Mouse (Mus musculus) naive thymus-derived CD4-positive, alpha-beta T cell, adult 2 months (primary cell): ENCODE measurements around the gene Spc24.
"Not testable (repeated sequence)": the region's sequence is repeated elsewhere in the genome, so short reads cannot be mapped to it uniquely, and the experiment has no call there.

ENCODE experiments used
- DNase-seq: peaks from one replicate; pipeline ENCODE4 v3.0.0-alpha.2; 2011; ENCODE audit warnings: low read depth

Spc24 gene

DNA sequence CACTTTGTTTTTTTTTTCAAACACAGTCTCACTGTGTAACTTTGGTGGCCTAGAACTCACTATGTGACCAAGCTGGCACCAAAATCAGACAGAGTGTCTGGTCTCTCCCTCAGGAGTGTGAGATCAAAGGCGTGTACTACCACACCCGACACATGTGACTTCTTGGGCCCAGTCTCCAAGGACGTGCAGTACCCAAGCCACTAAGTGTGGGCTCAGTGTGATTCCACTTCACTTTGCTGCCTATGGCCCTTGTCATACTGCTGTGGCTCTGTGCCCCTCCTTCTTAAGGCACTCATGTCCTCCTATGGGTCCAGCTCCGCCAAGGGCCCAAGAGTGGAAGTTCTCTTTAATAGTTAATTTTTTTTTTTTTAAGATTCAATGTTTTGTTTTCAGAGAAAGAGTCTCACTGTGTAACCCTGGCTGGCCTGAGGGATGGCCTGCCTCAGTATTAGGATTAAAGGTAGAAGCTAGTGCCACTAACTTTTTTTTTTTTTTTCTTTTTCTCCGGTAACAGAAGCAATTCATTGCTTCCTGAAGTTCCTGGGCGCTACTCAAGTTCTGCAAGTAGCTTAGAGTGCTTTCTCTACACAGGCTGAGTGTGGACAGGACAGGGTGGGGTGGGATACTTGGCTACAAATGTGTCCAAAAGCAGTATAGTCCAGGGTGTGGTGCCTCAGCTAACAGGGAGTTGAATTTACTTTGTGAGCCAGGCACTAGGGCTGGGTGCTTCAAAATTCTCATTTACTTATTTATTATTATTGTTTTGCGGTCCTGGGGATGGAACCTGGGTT, 24.6 kb upstream of the Spc24 start:
- no peak for DNase-seq

DNA sequence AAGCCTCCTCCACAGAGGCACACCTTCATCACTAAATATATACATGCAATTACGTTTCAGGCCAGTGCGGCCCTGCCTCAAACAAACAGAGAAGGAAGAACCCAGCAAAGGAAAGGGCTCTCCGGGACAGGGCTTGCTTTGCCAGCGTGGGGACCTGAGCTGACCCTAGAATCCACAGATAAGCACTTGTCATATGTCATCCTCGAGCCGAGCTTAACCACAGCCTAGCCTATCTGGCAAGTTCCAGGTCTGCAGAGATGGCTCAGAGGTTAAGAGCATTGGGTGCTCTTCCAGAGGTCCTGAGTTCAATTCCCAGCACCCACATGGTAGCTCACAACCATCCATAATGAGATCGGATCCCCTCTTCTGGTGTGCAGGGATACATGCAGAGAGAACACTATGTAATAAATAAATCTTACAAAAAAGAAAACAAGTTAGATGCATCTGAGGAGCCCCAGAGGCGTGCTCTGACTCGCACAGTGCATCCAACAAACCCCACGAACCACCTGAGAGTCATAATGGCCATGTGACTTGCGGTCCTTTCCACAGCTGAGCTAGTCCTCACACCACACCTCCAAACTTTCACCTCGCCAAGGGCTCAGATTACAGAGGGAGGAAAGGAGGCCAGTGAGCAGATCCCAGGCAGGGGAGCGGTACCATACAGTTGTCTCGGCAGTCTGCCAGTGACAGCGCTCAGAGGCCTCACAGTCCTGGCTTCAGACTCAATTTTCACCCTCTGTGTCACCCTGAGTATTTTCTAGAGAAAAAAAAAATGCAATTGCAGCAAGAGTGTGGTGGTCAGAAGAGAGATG, 21.8 kb upstream of the Spc24 start:
- no peak for DNase-seq

DNA sequence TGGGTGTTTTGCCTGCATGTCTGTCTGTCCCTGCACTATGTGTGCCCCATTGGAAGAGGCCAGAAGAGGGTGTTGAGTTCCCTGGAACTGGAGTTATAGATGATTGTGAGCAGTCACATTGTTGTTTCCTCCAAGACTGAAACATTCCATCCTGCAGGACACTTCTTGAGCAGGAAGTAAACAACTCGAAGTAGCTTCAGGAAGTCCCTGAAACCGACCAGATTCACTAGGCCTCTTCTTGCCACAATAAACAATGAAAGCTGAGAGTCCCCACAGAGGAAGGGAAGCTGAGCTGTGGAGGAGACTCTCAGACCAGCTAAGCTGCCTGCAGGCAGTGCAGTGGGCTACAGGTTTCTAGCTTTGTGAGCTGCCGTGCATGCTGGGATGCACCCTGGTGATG, 17.6 kb upstream of the Spc24 start:
- DNase-seq = no peak

DNA sequence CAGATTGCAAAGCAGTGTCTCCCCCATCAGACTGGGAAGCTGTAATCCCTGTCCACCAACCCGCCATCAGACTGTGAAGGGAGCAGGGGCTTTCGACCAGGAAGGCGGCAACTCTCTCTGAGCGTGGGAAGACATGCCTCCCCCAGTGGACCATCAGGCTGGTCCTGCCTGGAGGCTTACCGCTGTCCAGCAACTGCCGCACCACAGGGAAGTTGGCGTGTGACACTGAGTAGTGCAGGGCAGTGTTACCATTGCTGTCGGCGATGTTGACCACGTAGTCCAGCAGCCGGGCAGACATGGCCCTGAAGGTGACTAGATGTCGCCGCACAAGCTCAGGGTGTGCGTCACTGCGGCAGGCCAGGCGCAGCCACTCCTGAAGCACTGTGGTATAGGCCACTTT, 14.2 kb upstream of the Spc24 start:
- no peak for DNase-seq

DNA sequence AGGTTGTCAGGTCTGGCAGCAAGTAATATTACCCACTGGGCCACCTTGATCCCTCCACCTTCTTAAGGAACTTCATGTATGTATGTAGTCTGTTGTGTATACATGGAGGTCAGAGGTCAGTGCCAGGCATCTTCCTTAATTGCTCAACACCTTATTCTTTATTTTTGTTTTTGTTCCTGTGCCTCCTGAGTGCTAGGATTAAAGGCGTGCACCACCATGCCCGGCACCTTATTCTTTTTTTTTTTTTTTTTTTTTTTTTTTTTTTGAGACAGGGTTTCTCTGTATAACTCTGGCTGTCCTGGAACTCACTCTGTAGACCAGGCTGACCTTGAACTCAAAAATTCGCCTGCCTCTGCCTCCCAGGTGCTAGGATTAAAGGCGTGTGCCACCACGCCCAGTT, 13.3 kb upstream of the Spc24 start:
- DNase-seq = not testable (repeated sequence)

DNA sequence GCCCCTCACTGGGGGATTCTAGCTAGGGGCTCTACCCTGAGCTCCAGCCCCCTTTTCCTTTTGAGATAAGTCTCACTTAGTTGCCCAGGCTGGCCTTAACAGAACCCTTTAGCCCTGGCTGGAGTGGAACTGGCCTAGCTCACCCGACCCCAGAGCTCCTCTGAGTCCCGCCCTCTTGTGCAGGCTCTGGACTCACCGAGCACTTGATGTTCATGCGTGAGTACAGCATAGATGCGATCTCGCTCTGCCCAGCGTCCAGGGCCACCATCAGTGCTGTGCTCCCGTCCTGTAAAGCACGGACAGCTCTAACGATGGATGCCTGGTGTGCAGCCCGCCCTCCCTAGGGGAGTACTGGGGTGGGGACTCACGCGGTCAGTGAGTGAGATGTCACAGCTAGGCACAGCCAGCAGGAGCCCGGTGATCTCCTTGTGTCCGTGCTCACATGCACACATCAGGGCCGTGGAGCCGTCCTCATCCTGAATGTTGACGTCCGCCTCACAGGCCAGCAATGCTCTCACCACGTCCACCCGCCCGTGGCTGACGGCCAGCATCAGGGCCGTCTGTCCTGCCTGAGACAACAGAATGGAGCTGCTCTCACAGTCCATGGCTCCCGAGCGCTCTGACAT, 9.6 kb upstream of the Spc24 start:
- no peak for DNase-seq

DNA sequence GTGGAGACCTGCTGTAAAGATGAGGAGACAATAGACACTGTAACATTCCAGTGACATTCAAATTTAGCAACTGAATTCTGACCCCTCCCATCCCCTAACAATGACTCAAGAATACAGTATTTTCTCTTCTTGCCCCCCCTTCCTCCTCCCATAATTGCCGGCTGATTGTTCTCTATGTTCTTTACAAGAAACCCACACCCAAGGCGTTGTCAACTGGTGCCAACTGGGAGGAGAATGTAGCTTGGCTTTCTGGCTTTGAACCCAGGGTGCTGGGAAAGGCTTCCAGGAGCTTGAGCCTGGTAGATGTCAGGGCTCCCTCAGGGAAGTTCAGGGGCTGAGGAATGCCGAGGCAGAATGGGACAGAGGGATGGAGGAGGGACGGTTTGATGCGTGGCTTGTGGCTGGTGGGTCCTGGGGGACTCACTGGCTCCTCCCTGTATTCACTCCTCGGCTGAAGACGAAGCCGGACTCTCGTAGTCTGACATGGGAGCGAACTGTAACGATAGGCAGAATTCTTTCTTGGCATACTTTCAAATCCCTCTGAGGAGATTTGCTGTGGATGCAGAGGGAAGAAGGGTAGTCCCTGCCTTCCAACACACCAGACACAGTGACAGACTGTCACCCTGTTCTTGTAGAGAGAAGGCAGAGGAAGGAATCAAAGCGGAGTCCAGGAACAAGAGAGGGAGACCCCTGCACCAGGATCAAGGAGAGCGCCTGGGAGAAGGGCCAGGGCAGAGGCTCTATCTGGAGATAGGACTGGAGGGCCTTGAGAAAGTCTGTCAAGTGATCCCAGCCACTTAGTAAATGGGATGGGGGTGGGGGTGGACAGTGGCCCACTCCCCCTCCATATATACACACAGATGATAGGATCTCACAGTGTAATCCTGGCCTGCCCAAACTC, 8.7 kb upstream of the Spc24 start:
- no peak for DNase-seq

DNA sequence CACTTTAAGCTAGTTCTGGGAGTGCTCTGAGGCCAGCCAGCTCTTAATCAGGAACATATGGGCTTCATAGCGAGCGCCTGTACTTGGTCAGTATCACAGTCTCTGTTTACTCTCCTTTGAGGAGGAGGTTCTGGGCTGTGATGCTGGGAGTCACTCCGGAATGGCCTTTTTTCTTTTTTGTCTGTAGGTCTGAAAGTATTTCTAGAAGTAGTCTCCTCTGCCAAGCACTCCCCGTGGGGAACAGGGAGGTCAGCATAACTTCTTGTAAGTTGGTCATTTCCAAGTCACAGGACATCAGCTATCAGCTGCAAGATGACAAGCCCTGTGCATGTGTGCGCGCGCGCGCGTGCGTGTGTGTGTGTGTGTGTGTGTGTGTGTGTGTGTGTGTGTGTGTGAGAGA, 7.8 kb upstream of the Spc24 start:
- no peak for DNase-seq

DNA sequence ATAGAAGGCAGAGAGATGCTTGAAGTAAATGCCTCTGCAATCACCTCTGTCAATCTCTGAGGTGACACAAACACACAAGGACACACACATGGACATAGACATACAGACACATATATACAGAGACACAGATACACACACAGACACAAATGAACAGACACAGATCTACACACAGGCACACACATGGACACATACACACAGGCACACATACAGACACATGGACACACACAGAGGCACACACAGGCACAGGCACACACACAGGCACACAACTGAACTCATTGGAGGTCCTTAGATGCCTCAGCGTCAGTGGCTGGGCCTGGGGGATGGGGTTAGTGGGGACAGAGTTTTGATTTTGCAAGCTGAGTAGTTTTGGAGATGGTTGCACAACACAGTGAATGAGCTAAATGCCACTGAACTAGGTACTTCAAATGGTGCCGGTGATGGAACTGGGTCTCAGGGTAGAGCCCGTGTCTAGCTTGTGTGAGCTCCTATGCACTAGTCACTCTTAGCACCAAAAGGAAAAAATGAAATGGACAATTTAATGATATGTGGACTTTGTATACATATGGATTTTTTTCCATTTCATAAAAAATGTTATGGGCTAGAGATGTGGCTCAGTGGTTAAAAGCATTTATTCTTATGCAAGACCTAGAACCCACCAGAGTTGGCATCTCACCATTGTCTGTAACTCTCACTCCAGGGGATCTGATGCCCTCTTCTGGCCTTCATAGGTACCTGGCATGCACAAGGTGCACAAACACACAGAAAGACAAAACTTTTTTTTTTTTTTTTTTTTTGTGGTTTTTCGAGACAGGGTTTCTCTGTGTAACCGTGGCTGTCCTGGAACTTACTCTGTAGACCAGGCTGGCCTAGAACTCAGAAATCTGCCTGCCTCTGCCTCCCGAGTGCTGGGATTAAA, 4.2 kb upstream of the Spc24 start:
- no peak for DNase-seq

DNA sequence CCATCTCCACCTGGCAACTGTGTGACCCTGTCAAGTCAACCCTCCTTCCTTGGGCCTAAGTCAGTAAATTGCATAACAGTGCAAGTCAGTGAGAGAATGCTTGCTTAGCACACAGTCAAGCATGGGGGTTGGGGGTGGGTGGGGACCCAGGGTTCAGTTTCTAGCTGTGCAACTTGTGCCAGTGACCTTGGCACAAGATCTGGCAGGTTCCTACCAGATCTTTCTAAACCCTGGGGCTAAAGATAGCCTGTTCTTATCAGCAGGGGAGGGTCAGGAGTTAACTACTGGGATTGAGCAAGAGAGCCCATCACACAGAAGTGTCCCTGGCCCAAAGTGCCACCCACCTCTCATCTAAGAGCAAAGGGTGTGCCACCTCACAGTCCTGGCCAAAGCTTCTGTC, 2.0 kb upstream of the Spc24 start:
- no peak for DNase-seq

DNA sequence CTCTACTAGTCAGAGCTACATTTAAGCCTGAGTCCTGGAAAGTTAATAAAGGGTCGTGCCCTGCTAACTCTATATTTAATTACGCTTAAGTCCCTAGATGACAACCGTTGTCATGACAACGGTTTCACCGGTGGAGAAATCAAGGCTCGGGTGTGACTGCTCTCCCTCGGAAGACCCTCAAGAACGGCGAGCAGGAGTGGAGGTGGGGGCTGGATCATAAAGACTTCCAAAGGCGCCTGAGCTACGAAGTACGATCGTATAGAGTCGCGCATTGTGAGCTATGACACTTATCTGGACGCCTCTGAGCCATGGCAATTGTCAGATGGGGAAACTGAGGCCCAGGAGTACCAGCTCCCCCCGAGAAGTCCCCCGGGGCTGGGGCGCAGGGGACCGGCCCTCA, 385 bp downstream of the Spc24 start:
- no peak for DNase-seq

DNA sequence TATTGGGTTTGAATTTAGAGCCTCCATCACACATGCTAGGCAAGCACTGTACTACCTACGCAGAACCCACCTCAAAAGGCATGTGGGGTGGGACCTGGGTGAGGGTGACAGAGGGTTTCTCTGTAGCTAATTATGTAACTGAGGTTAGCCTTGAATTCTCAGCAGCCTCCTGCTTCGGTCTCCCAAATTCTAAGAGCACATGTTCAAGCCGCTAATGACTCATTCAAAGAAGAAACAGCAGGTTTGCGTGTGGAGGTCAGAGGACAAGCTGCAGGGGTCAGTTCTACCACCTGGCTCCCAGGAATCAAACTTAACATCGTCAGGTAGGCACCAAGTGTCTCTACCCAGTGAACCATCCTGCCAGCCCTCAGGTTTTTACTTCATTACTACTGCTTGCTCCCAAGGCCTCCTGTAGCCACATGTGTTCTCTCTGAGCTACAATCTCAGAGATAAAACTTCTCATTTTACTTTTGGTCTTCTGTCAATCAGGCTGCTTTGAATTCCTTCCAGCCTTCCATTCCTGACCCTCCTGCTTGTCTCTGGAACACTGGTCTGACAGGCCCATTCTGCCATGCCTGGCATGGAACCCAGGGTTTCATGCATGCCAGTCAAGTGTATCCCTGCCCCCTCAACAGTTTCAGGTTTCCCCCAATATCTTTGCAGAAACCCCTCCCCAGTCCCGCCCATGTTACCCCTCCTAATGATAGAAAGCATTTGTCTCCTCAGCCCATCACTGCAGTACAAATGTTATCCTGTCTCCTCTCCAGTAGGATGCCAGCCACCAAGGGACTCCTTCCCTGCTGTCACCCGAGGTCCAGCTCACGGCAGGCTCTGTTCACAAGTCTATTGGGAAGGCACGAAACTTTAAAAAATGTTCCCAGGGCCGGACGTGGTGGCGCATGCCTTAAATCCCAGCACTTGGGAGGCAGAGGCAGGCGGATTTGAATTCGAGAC, 1.2 kb downstream of the Spc24 start:
- peak; percentile 16 for DNase-seq

DNA sequence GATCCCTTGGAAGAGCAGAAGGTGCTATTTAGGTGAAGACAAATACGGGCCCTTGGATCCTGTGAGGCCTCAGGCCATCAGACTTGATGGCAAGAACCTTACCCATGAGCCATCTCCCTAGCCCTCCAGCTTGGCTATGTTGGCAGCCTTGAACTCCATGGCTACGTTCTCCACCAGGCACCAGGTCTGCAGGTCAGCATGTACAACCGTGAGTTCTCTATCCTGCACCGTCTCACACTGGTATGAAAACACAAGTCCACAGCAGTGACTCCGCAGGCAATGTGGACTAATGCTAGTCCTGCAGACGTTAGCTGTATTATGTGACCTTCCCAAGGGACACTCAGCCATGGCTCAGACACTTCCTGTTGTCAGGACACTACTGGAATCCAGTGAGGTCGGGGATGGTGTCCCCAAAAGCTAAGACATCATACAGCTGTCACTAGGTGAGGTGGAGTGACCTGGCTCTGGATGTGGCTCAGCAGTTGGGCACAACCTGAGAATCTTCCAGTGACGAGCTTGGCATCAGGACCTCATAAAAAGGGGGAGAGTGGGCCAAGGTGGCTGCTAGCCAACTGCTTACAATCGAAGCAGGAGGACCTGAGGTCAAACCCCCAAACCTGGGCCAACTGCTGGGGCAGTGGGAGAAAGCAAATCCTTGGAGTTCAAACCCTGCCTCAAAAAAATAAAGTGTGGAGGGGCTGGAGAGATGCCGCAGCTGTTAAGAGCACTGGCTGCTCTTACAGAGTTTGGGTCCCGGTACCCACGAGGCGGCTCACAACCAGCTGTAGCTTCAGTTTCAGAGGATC, 5.4 kb downstream of the Spc24 start:
- DNase-seq = no peak

DNA sequence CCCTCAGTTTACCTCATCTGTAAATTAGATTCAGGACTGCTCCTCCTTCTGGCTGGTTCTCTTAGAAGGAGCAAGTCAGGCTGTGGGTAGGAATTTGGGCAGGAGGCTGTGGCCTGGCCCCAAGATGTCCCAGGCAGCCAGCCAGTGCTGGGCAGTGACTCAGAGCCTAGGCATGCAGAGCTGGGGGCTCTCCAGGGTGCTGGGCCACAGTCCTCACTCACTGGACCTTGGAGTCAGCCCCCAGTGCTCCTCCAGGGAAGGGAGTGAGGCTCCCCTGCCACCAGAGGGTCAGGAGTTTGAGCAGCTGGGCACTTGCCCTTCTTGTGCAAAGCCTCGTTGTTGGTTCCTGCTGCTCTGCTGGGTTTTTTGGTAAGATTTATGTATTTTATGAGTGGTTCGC, 6.1 kb downstream of the Spc24 start:
- DNase-seq = no peak

DNA sequence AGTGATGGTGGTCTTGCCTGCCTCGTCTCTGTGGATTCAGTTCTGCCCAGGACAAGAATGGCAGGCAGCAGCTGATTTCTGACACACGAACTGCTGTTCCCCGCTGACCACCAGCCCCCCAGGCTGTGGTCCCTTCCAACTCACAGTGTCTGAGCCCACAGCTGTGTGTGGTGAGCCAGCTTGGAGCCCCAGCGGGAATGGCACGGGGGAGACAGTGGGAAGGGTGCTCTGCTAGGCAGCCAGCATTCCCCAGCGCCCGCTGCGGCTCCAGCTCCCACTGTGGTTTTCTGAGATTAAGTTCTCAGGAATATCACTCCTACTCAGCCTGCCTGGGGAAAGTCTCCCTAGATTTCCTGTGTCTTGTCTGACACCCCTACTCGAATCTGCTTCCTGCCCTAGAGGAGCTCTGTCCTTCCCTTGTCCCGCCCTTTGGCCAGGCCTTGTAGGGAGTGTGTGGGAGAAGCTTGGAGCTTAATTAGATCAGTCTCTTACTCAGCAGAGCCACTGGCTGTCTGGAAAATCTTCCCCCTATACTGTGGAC, 7.8 kb downstream of the Spc24 start:
- DNase-seq = no peak

DNA sequence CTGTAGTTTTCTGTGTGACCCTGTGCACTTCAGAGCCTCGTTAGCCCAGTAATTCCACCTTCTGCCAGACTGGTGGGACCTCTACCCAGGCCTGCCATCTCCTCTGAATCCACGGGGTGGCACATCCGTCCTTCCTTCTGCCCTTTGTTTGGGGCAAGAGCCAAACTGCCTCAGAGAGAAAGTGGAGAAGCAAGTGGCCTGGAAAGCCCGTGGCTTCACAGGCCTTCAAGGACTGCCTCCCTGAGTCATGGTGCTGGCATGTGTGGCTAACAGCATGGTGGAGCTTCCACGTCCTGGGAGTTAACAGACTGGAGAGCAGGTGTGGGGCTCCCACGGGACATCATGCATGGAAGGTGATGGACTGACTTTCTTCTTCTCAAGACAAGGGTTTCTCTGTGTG, 8.8 kb downstream of the Spc24 start:
- no peak for DNase-seq

DNA sequence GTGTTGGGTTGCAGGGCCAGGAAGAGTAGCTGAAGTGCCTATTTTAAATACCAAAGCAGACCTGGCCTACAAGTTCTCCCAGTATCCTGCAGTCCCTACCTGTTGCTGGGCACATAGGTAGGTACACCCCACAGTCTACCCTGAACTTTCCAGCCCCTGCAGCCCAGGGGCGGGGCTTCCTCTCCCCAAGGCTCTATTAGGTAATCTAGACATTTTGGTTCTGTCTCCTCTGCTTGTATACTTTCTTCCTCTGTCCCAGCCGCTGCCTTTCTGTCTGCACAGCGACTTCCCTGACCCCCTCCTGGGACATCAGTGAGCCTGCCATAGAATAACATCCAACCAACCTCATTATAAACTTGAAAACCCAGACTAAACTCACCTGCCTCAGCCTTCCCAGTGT, 9.7 kb downstream of the Spc24 start:
- no peak for DNase-seq

DNA sequence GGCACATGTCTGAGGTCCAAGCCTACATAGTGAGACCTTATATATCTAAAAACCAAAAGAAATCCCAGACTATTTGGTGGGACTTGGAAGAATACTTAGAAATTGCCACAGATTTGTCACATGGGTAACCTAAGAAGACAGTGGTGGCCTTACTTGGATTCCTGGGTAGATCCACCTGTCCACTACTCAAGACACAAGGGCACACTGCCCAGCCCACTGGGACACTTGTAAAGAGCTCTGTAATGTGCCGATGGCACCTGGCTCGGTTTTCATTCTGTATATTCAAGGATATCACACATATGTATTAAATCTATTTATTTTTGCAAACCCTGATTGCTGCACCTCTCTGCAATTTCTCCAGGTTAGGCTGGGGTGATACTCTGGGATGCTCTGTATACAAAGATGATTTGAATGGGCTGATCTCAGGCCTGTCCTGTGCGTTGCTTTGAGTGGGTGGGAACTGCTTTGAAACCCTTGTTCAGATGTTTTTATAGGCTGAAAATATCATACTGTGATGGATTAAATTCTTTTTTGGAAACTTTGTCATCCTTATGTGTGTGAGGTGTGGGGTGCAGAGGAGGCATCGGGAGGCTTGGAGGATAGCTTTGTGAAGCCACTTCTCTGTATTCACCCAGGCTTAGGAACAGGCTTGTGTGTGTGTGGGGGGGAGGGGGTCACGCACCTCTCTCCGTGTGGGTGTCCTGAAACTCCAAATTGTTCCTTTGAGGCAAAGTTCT, 10.6 kb downstream of the Spc24 start:
- no peak for DNase-seq
